8 mouse cellular contexts compared by ENCODE assay signal in the genomic region with DNA sequence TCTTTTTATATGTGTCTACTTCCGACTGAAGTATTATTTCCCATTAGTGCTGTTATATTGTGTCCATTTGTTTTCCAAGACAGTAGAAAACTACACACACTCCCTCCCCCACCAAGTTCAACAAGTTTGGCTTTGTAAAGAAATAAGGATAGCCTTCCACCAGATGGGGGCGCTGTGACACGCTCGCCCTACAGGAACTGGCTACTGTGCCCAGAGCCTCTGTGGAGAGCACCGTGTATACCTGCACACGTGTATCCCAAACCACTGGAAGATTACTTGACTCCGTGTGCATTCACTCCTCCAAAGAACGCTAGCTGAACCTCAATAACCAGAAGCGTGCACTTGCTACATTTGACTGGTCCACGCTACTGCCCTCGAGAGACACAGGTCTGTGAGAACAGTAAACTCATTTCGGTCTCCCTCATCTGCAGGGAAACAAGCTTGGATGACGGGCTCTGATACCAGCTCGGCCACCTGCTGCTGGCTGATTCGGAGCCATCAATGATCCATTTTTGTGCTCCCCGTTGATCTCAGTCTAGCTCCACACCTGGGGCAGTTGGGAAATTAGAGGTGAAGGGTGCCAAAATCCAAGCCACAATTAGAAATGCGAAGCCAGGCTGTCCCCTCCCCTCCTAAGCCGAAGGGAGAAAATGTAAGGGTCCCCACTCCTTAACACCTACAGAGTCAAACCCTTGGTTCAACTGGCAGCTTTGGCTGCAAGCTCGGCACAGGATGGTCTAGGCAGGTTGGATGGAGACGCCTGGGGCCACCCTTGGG. TPM values are rescaled to one million over a fixed set of nuclear protein-coding genes. Genes with fewer than 3 reads are reported as not detected.
A peak's percentile ranks its signal among the peaks of the same experiment; 100 is the strongest.
DNase-seq lines count a peak whose midpoint lies in the region; ATAC-seq and TF ChIP-seq lines count a peak whose summit lies in the region.

Gene Apobec3, plus strand, starts transcription at position 224 of the 777 bp plus-strand sequence.

- under 1% methylated on average over 20 of the region's 20 CpGs for WGBS in liver, embryonic 14.5 days (ENCODE audit: insufficient replicate concordance)
- under 1% methylated on average over 20 of the region's 20 CpGs for WGBS in thymus, adult 2 months

- intact Hi-C loops in gastrocnemius, postnatal 36 days (cut with DNase I), result no loop called here

- peak within 1 kb of the TSS; percentile 81 to 87 for H3K4me3 ChIP-seq in liver, embryonic 14.5 days (ENCODE audit: insufficient read depth in 1 of 2, low read depth in 2 of 2, low read length in 2 of 2)
- H3K4me3 ChIP-seq in thymus, adult 2 months (ENCODE audit: control insufficient read depth, insufficient read depth, low read length), result peak within 1 kb of the TSS; percentile 91

- peak within 1 kb of the TSS; percentile 99 for H3K4me2 ChIP-seq in liver, embryonic 14.5 days (ENCODE audit: low read depth)

- H3K27ac ChIP-seq in liver, embryonic 14.5 days, result peak within 1 kb of the TSS; percentile 86
- peak within 1 kb of the TSS; percentile 93 for H3K27ac ChIP-seq in thymus, adult 2 months (ENCODE audit: control insufficient read depth, insufficient read depth, low read length)

- no peak for TF ChIP-seq POLR2A in thymus, adult 2 months (IDR thresholded peaks at IDR 0.05; ENCODE audit: control insufficient read depth, extremely low read depth, insufficient read depth, low read length, poor library complexity)

- ATAC-seq in common myeloid progenitor, adult 5-6 weeks (replicated peaks; ENCODE audit: low read depth, poor library complexity, severe bottlenecking), result peak; percentile 55
- peak; percentile 58 for ATAC-seq in inflammation-experienced regulatory T-cells, adult 6 months
- ATAC-seq in liver, embryonic 14.5 days (ENCODE audit: insufficient read depth), result peak; percentile 62

- DNase-seq in 3T3-L1 (ENCODE audit: low read depth, low spot score), result peak; percentile 86
- DNase-seq in T-cell, adult 2 months (ENCODE audit: low spot score), result peak; percentile 85
- peak; percentile 53 to 55 for DNase-seq in gastrocnemius, postnatal 36 days
- DNase-seq in liver, embryonic 14.5 days (ENCODE audit: low read depth in 3 of 3, low spot score in 3 of 3), result peak; percentile 55 to 82 (median 68)
- peak; percentile 60 for DNase-seq in neural tube, embryonic 10.5 days (ENCODE audit: extremely low spot score, low spot score)
- peak; percentile 86 for DNase-seq in thymus, adult 2 months

- H3K27me3 ChIP-seq in liver, embryonic 14.5 days (ENCODE audit: control insufficient read depth, insufficient read depth, low read length), result no peaks in the 10 kb centered on the region
- H3K27me3 ChIP-seq in thymus, adult 2 months (ENCODE audit: control insufficient read depth, insufficient read depth, low read length), result no peaks in the 10 kb centered on the region

- no peaks in the 10 kb centered on the region; the same call in 1 of the 2 replicates for H3K36me3 ChIP-seq in liver, embryonic 14.5 days (replicated peaks; ENCODE audit: control insufficient read depth, insufficient read depth, low read depth)
- peaks cover 6% of the 10 kb centered on the region; the same call in 1 of the 2 replicates for H3K36me3 ChIP-seq in thymus, adult 2 months (ENCODE audit: control insufficient read depth, insufficient read depth, low read length)

- peak; percentile 98 for TF ChIP-seq CTCF in liver, embryonic 14.5 days (IDR thresholded peaks at IDR 0.05; ENCODE audit: low read depth)
- TF ChIP-seq CTCF in thymus, adult 2 months (IDR thresholded peaks at IDR 0.05; ENCODE audit: borderline replicate concordance, control insufficient read depth, extremely low read depth, insufficient read depth, low read length, poor library complexity), result peak; percentile 83; the same call in 1 of the 2 replicates

- TF ChIP-seq EP300 in liver, embryonic 14.5 days (IDR thresholded peaks at IDR 0.05; ENCODE audit: low read depth), result no peak

- H3K4me1 ChIP-seq in liver, embryonic 14.5 days (replicated peaks; ENCODE audit: control insufficient read depth in 2 of 2, insufficient read depth in 2 of 2, low read length in 1 of 2), result peaks cover 23 to 31% of the 10 kb centered on the region in 2 experiments
- H3K4me1 ChIP-seq in thymus, adult 2 months (replicated peaks; ENCODE audit: control insufficient read depth, insufficient read depth, low read length), result peaks cover 32% of the 10 kb centered on the region

- H3K9me3 ChIP-seq in liver, embryonic 14.5 days (ENCODE audit: control insufficient read depth, low read length), result no peaks in the 10 kb centered on the region

- H3K9ac ChIP-seq in liver, embryonic 14.5 days (replicated peaks), result peak within 1 kb of the TSS; percentile 81

RNA-seq across cellular contexts. Expression of gene Apobec3, which starts in this region (rescaled TPM):
- total RNA-seq in common myeloid progenitor, adult 5-6 weeks (2017), result 188 and 214 TPM in 2 replicates
- total RNA-seq in gastrocnemius, postnatal 36 days (2021), result 1 to 10 TPM; 2.7 to 4.7 TPM
- polyA plus RNA-seq in inflammation-experienced regulatory T-cells, adult 6 months (2017; shearing (Covaris generic)), result 100 to 1,000 TPM; 509 to 683 (median 543) TPM
- polyA plus RNA-seq in liver, embryonic 14.5 days (2012; rRNA removed), result 23.5 and 29.8 TPM in 2 replicates
- 34.3 and 35.9 TPM in 2 replicates for polyA plus RNA-seq in liver, embryonic 14.5 days (2014; fragmentation: Nextera tagmentation; extraction: Ambion mirVana)
- polyA plus RNA-seq in thymus, adult 2 months (2012; rRNA removed), result 92.3 and 98.5 TPM in 2 replicates

Comparison
In these comparisons a context has a peak if more than half of its experiments do, and no peak if none do; other contexts are left out.
1. Peak in every context shown above with its lines: DNase-seq, ATAC-seq, H3K4me3 ChIP-seq and H3K27ac ChIP-seq.
2. RNA of gene Apobec3 (total RNA-seq): 188 to 214 TPM in common myeloid progenitor, adult 5-6 weeks; 2.7 to 4.7 TPM in gastrocnemius, postnatal 36 days; every median in the first group is over 10 times any median in the second.